Mouse (Mus musculus) C2C12 (cell line): ENCODE results near the gene Ptpn3. TPM values are rescaled to one million over a fixed set of nuclear protein-coding genes. Genes with fewer than 3 reads are reported as not detected.

Experiments used
- H3K27me3 ChIP-seq: one replicate; pipeline ENCODE4 v1.6.1; 2011; ENCODE audit not compliant: control insufficient read depth, insufficient read depth, insufficient read length
- H3K36me3 ChIP-seq: one replicate; pipeline ENCODE4 v1.6.1; 2011; ENCODE audit not compliant: control insufficient read depth, insufficient read depth
- H3K4me3 ChIP-seq: one replicate; pipeline ENCODE4 v1.5.1; 2011; ENCODE audit warnings: mild to moderate bottlenecking, control low read depth; ENCODE audit not compliant: poor library complexity, insufficient read depth, severe bottlenecking
- H3K79me2 ChIP-seq: one replicate; pipeline ENCODE4 v1.6.1; 2011; ENCODE audit not compliant: control insufficient read depth, insufficient read depth
- H3K79me3 ChIP-seq: one replicate; pipeline ENCODE4 v1.6.1; 2011; ENCODE audit warnings: low read depth, control low read depth
- H3ac ChIP-seq: one replicate; pipeline ENCODE3; 2011; ENCODE audit warnings: low read depth; ENCODE audit not compliant: control insufficient read depth, insufficient read length
- CEBPB ChIP-seq: IDR thresholded peaks from one replicate; pipeline ENCODE4 v1.6.1; 2011; ENCODE audit warnings: low read depth, mild to moderate bottlenecking, control low read depth, moderate library complexity
- CTCF ChIP-seq: IDR thresholded peaks from one replicate; pipeline ENCODE4 v1.5.1; 2011; ENCODE audit not compliant: control insufficient read depth, insufficient read depth, insufficient read length
- FOSL1 ChIP-seq: IDR thresholded peaks from one replicate; pipeline ENCODE4 v1.8.0; 2011; ENCODE audit warnings: mild to moderate bottlenecking, low read length; ENCODE audit not compliant: poor library complexity, insufficient read depth, severe bottlenecking
- MAX ChIP-seq: IDR thresholded peaks from one replicate; pipeline ENCODE4 v1.6.1; 2011; ENCODE audit warnings: mild to moderate bottlenecking, control low read depth
- MYOD1 ChIP-seq: IDR thresholded peaks from one replicate; pipeline ENCODE4 v1.6.1; 2011; ENCODE audit warnings: low read depth; ENCODE audit not compliant: control insufficient read depth, insufficient read length
- MYOG ChIP-seq: IDR thresholded peaks from one replicate; pipeline ENCODE4 v1.6.1; 2011; ENCODE audit not compliant: control insufficient read depth, insufficient read length; ENCODE audit errors: extremely low read depth
- USF1 ChIP-seq: IDR thresholded peaks from one replicate; pipeline ENCODE4 v1.6.1; 2011; ENCODE audit warnings: low read depth, mild to moderate bottlenecking, control low read depth, moderate library complexity
- polyA plus RNA-seq: library from polyadenylated mRNA; unstranded; fragments of >200 nt; fragmentation: generic; extraction: Trizol; gene quantifications from one replicate; pipeline ENCODE4 v1.2.1, GENCODE M21; 2012; ENCODE audit warnings: missing spikeins

Ptpn3 gene
- polyA plus RNA-seq, 1 experiment, result 3.1 TPM

- no peaks in the 10 kb centered on the region for H3K36me3 ChIP-seq
- H3ac ChIP-seq, result no peak overlapping the region
- no peaks in the 10 kb centered on the region for H3K27me3 ChIP-seq
- TF ChIP-seq FOSL1 (no peak), USF1 (no peak), CTCF (no peak), MYOD1 (no peak), MYOG (no peak), MAX (no peak), CEBPB (no peak)
- no peaks in the 10 kb centered on the region for H3K79me3 ChIP-seq
- no peaks in the 10 kb centered on the region for H3K79me2 ChIP-seq
- H3K4me3 ChIP-seq, result no peak overlapping the region
Measured at GRCm38 (mm10) chr4:57257409-57257808, 44.2 kb downstream of the Ptpn3 start.

GRCm38 (mm10) chr4:57256761-57257160 lies 44.9 kb downstream of the Ptpn3 start:
- no peak overlapping the region for H3ac ChIP-seq
- H3K36me3 ChIP-seq, result no peaks in the 10 kb centered on the region
- no peaks in the 10 kb centered on the region for H3K27me3 ChIP-seq
- H3K79me2 ChIP-seq, result no peaks in the 10 kb centered on the region
- no peak for TF ChIP-seq MAX
- no peak overlapping the region for H3K4me3 ChIP-seq
- no peaks in the 10 kb centered on the region for H3K79me3 ChIP-seq

GRCm38 (mm10) chr4:57254412-57254811 lies 47.2 kb downstream of the Ptpn3 start:
- no peak for TF ChIP-seq CEBPB
- TF ChIP-seq MAX, result no peak
- no peak for TF ChIP-seq MYOD1
- TF ChIP-seq MYOG, result no peak
- Histone ChIP-seq H3K36me3 (no peaks in the 10 kb centered on the region), H3K79me2 (no peaks in the 10 kb centered on the region), H3K79me3 (no peaks in the 10 kb centered on the region), H3K27me3 (no peaks in the 10 kb centered on the region), H3K4me3 (no peak overlapping the region), H3ac (no peak overlapping the region)

GRCm38 (mm10) chr4:57250636-57251035 lies 51.0 kb downstream of the Ptpn3 start:
- H3ac ChIP-seq, result no peak overlapping the region
- no peak overlapping the region for H3K4me3 ChIP-seq
- H3K79me2 ChIP-seq, result no peaks in the 10 kb centered on the region
- TF ChIP-seq MYOG, result no peak
- no peak for TF ChIP-seq CTCF
- TF ChIP-seq USF1, result no peak
- no peak for TF ChIP-seq CEBPB
- TF ChIP-seq FOSL1, result no peak
- no peak for TF ChIP-seq MYOD1
- no peak for TF ChIP-seq MAX
- H3K36me3 ChIP-seq, result peaks cover 4% of the 10 kb centered on the region
- no peaks in the 10 kb centered on the region for H3K79me3 ChIP-seq
- H3K27me3 ChIP-seq, result no peaks in the 10 kb centered on the region

- Histone ChIP-seq H3K4me3 (no peak overlapping the region), H3K36me3 (peaks cover 4% of the 10 kb centered on the region), H3K79me2 (no peaks in the 10 kb centered on the region), H3ac (no peak overlapping the region), H3K27me3 (no peaks in the 10 kb centered on the region), H3K79me3 (no peaks in the 10 kb centered on the region)
- TF ChIP-seq USF1 (peak; percentile 77), CEBPB (no peak)
Measured at GRCm38 (mm10) chr4:57249108-57249507, 52.5 kb downstream of the Ptpn3 start.

GRCm38 (mm10) chr4:57244874-57245273 lies 56.8 kb downstream of the Ptpn3 start:
- Histone ChIP-seq H3K79me2 (no peaks in the 10 kb centered on the region), H3K4me3 (no peak overlapping the region), H3K79me3 (no peaks in the 10 kb centered on the region), H3K27me3 (no peaks in the 10 kb centered on the region), H3K36me3 (peaks cover 4% of the 10 kb centered on the region), H3ac (no peak overlapping the region)
- no peak for TF ChIP-seq MYOG
- no peak for TF ChIP-seq CEBPB
- TF ChIP-seq CTCF, result no peak
- TF ChIP-seq USF1, result no peak
- no peak for TF ChIP-seq MYOD1
- no peak for TF ChIP-seq FOSL1
- TF ChIP-seq MAX, result no peak

GRCm38 (mm10) chr4:57243312-57243711 lies 58.3 kb downstream of the Ptpn3 start:
- H3K4me3 ChIP-seq, result no peak overlapping the region
- H3K79me2 ChIP-seq, result no peaks in the 10 kb centered on the region
- no peaks in the 10 kb centered on the region for H3K27me3 ChIP-seq
- H3K79me3 ChIP-seq, result no peaks in the 10 kb centered on the region
- no peak for TF ChIP-seq CEBPB
- TF ChIP-seq MAX, result no peak
- TF ChIP-seq USF1, result no peak
- no peak for TF ChIP-seq FOSL1
- TF ChIP-seq MYOD1, result no peak
- TF ChIP-seq MYOG, result no peak
- TF ChIP-seq CTCF, result no peak
- no peak overlapping the region for H3ac ChIP-seq
- H3K36me3 ChIP-seq, result peaks cover 1% of the 10 kb centered on the region
